Mouse (Mus musculus) forebrain, embryonic 11.5 days (tissue): ENCODE measurements at regions not wholly inside any gene's neighbourhood (a gene's known extent, or its start where the extent isn't known, plus 50 kb on each side); places are given as distances from the start of the nearest gene placed in this dataset.
A peak's percentile ranks its signal among the peaks of the same experiment; 100 is the strongest.

ENCODE experiments used
- ATAC-seq: fragments of 200-750 bp; cut with Nextera tagmentation; replicated peaks from 2 replicates; pipeline ENCODE4 v1.8.0; 2017; ENCODE audit warnings: moderate TSS enrichment; ENCODE audit not compliant: low FRiP score
- DNase-seq: peaks from one replicate; pipeline ENCODE4 v3.0.0-alpha.2; 2017; ENCODE audit warnings: low spot score
- H3K27ac ChIP-seq: fragments of 300-500 bp; sonication (generic); 2 replicates; pipeline ENCODE4 v1.5.1; 2014; ENCODE audit warnings: low read depth, low read length
- H3K27me3 ChIP-seq: fragments of 300-500 bp; sonication (generic); 2 replicates; pipeline ENCODE4 v1.6.1; 2014; ENCODE audit warnings: mild to moderate bottlenecking, low read length, mixed read lengths; ENCODE audit not compliant: control insufficient read depth, insufficient read depth
- H3K36me3 ChIP-seq: fragments of 300-500 bp; sonication (generic); 2 replicates; pipeline ENCODE4 v1.6.1; 2014; ENCODE audit warnings: mild to moderate bottlenecking, low read length, moderate library complexity, mixed read lengths; ENCODE audit not compliant: control insufficient read depth, insufficient read depth
- H3K4me1 ChIP-seq: fragments of 300-500 bp; sonication (generic); replicated peaks from 2 replicates; pipeline ENCODE4 v1.6.1; 2014; ENCODE audit warnings: low read length, mixed read lengths; ENCODE audit not compliant: control insufficient read depth, insufficient read depth
- H3K4me2 ChIP-seq: fragments of 300-500 bp; sonication (generic); 2 replicates; pipeline ENCODE4 v1.6.1; 2014; ENCODE audit warnings: low read depth, mild to moderate bottlenecking, low read length, moderate library complexity, mixed read lengths; ENCODE audit not compliant: severe bottlenecking
- H3K4me3 ChIP-seq: fragments of 300-500 bp; sonication (generic); 2 replicates; pipeline ENCODE4 v1.5.1; 2014; ENCODE audit warnings: low read depth, low read length
- H3K9ac ChIP-seq: fragments of 300-500 bp; sonication (generic); 2 replicates; pipeline ENCODE4 v1.6.1; 2014; ENCODE audit warnings: low read length
- H3K9me3 ChIP-seq: fragments of 300-500 bp; sonication (generic); 2 replicates; pipeline ENCODE4 v1.6.1; 2016; ENCODE audit warnings: low read length, mixed read lengths; ENCODE audit not compliant: control insufficient read depth
- WGBS: fragments of 180-500 bp; shearing (Covaris S2); extraction: QIAGEN DNeasy Blood & Tissue Kit; methylation state at CpG from one replicate; pipeline ENCODE4 v1.1.7; 2014; 5-methylcytosine and 5-hydroxymethylcytosine counted together

DNA sequence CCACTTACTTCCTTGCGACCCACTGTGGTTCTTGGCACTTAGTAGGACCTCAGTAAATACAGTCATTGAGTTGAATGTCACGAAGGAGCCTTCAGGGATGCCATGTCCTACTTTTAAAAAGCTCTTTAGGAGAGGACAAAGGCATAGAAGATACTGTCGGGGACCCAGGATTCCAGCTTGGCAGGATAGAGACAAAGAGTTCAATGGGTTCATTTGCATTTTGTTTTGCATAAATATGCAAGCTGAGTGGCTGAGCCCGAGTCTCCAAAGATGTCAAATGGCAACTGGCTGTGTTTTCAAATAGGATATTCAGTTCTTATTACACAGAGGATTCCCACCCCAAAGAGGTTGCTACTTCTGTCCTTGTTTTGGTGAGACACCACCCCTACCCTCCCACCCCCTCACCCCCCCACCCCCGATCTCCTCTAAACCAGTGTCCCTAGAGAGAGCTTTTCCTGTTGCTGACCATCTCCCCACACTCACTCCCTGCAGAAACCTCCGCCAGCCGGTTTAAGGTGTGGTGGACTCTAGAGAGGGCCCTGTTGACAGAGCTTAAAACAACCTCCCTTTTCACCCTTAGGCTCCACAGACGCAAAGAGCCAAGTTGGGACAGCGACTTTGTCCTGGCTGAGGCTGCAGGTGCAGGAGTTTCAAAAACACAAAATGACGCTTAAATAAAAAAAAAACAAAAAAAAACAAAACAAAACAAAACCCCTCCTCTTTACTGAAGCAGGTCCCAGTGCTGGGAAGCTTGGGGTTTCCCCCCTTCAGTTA is 57.9 kb downstream of the Sox9 start:
- Histone ChIP-seq H3K4me2 (peak overlapping the region; percentile 40; the same call in 1 of the 2 replicates), H3K9me3 (no peaks in the 10 kb centered on the region), H3K27me3 (no peaks in the 10 kb centered on the region; the same call in 1 of the 2 replicates), H3K9ac (peak overlapping the region; percentile 23; the same call in 1 of the 2 replicates), H3K4me3 (no peak overlapping the region), H3K4me1 (peaks cover 7% of the 10 kb centered on the region; the same call in 1 of the 2 replicates), H3K36me3 (no peaks in the 10 kb centered on the region), H3K27ac (peak overlapping the region; percentile 75)
- ATAC-seq (peak; percentile 69), DNase-seq (no peak)
- WGBS: 10% methylated on average over 10 of the region's 10 CpGs

DNA sequence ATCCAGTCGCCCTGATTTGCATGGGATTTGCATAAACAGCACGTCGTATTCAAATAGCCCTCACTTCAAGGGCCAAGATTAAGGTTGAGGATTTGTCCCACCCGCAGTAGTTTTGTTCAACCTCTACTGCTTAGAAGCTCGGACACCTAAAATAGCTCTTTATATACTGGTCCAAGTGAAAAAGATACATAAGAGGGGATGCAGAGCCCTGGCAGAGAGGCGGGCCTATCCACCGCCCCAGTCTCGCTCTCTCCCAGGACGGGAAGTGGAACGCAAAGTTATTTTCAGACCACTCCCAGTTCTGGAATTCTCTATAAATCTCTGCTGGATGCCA is 58.4 kb downstream of the Sox9 start:
- Histone ChIP-seq H3K9me3 (no peaks in the 10 kb centered on the region), H3K27me3 (no peaks in the 10 kb centered on the region; the same call in 1 of the 2 replicates), H3K27ac (peak overlapping the region; percentile 75), H3K36me3 (no peaks in the 10 kb centered on the region), H3K9ac (no peak overlapping the region; the same call in 1 of the 2 replicates), H3K4me3 (no peak overlapping the region), H3K4me2 (peak overlapping the region; percentile 40; the same call in 1 of the 2 replicates), H3K4me1 (peaks cover 7% of the 10 kb centered on the region; the same call in 1 of the 2 replicates)
- DNase-seq (no peak), ATAC-seq (peak; percentile 66)
- WGBS: 9% methylated on average over 10 of the region's 10 CpGs

DNA sequence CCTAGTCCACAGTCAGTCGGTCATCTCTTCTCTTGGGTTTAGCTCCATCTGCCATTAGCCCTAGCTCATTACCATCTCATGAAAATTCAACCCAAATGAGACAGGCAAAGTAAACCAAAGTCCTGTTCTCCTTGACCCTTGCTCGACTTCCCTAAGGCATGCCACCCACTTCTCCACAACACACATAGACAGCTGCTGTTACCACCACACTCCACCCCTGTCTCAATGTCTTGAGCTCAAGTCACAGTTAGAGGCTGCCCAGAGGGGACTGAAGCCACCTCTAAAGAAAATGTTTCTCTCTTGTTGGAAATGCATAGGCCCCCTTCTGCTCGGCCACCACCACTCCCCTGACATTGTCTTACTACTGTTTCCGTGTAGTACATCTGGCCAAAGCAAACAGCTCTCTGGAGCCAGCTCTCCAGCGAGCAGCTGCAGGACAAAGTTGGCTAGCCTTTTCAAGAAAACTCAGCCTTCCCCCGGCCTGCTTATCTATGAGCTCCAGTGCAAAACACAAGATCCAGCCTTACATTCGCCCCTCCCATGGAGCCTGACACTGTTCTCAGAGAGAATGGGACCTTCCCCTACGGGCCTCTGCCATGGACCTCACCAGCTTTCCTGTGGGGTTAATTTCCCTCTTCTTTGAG is 62.4 kb downstream of the Sox9 start:
- Histone ChIP-seq H3K27ac (no peak overlapping the region), H3K4me1 (peaks cover 7% of the 10 kb centered on the region; the same call in 1 of the 2 replicates), H3K36me3 (no peaks in the 10 kb centered on the region), H3K4me3 (no peak overlapping the region), H3K9ac (no peak overlapping the region), H3K4me2 (no peak overlapping the region), H3K27me3 (no peaks in the 10 kb centered on the region; the same call in 1 of the 2 replicates), H3K9me3 (no peaks in the 10 kb centered on the region)
- ATAC-seq (no peak), DNase-seq (no peak)
- WGBS: 84% methylated on average over 8 of the region's 8 CpGs

DNA sequence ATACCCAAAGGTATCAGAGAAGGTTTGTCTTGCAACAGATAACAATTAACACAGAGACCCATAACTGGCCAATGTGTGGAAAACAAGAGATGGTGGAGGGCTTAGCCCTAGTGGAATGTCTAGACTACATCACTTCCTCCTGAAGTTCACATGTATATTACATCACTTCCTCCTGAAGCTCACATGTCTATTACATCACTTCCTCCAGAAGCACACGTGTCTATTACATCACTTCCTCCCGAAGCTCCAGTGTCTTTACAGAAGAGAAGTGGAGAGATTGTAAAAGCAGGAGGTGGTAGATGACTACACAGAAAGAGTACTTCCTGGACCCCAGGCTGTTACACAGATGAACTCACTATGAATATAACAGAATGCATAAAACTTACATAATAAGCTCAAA is 65.1 kb downstream of the Sox9 start:
- Histone ChIP-seq H3K9me3 (no peaks in the 10 kb centered on the region), H3K36me3 (no peaks in the 10 kb centered on the region), H3K4me2 (no peak overlapping the region), H3K27ac (no peak overlapping the region), H3K27me3 (no peaks in the 10 kb centered on the region), H3K4me1 (no peaks in the 10 kb centered on the region), H3K9ac (no peak overlapping the region), H3K4me3 (no peak overlapping the region)
- ATAC-seq: no peak
- no peak for DNase-seq
- 91% methylated on average over 2 of the region's 2 CpGs for WGBS

DNA sequence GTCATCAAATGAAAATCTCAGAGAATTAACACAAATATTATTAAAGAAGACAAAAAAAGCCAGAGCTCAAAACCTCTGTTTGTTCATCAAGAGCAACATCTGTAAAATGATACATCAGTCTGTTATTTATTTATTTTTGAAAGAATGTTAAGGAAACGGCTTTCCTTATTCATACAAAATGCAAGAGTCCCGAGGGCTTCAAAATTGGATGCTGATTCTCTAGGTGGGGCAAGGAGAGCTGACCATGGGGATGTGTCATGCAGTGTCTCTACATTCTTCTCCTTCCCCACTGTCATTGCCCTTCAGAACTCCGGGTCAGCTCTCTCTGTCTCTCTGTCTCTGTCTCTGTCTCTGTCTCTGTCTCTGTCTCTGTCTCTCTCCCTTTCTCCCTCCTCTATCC is 65.8 kb downstream of the Sox9 start:
- WGBS: 79% methylated on average over 3 of the region's 3 CpGs
- Histone ChIP-seq H3K27me3 (no peaks in the 10 kb centered on the region), H3K27ac (no peak overlapping the region), H3K9me3 (no peaks in the 10 kb centered on the region), H3K4me2 (no peak overlapping the region), H3K9ac (no peak overlapping the region), H3K36me3 (no peaks in the 10 kb centered on the region), H3K4me3 (no peak overlapping the region), H3K4me1 (no peaks in the 10 kb centered on the region)
- DNase-seq: no peak
- ATAC-seq: no peak

DNA sequence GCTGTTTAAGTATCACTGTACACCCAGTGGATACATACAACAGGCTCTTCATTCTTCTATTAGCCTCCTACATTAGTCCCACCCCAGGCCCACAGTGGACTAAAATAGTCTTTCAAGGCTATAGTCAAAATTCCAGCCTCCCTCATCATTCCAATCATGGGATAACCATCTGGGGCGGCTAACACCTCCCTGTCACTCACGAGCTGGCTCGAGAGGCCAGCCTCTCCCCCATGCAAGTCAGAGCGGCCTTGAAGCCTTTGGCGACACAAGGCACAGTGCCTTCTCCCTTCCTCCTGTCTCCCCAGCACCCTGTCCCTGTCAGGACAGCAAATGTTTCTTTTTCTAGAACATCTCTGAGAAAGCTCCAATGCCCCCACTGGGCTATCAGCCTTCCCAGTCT is 68.0 kb downstream of the Sox9 start:
- ATAC-seq (no peak), DNase-seq (no peak)
- Histone ChIP-seq H3K9me3 (no peaks in the 10 kb centered on the region), H3K4me2 (no peak overlapping the region), H3K27ac (no peak overlapping the region), H3K4me3 (no peak overlapping the region), H3K27me3 (no peaks in the 10 kb centered on the region), H3K36me3 (no peaks in the 10 kb centered on the region), H3K4me1 (no peaks in the 10 kb centered on the region), H3K9ac (no peak overlapping the region)
- WGBS: 79% methylated on average over 5 of the region's 5 CpGs

DNA sequence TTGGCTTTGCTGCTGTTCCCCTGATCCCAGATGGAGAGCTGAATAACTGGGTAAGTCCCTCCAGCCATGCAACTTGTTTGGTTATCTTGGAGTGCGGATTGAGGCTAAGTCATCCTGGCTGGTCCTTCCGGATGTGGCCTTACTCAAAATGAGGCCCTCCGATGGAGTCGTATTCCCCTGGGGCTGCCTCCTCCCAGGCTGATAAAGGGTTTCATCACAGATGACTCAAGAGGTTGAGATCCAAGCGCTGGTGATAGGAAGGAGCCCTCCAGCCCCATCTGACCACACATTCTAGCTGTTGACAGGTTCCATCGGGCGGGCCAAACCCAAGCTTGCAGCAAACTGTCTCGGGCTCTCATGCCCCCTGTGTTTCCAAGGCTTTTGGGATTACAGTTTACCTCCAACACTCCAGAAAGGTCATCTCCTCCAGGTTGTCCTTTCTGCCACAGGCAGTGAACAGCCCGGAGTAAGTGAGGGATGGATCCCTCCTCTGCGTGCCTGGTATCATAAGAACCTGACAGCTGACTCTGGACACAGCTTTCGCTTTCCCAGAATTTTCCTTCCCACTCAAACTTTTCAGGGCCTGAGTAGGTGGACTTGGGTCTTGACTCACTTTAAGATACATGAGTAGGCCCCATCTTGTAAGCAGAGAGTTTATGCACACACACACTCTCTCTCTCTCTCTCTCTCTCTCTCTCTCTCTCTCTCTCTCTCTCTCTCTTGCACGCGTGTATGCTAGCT is 68.7 kb downstream of the Sox9 start:
- DNase-seq (no peak), ATAC-seq (no peak)
- Histone ChIP-seq H3K27ac (no peak overlapping the region), H3K27me3 (no peaks in the 10 kb centered on the region), H3K36me3 (no peaks in the 10 kb centered on the region), H3K4me2 (no peak overlapping the region), H3K9ac (no peak overlapping the region), H3K9me3 (no peaks in the 10 kb centered on the region), H3K4me3 (no peak overlapping the region), H3K4me1 (no peaks in the 10 kb centered on the region)
- 90% methylated on average over 13 of the region's 13 CpGs for WGBS

DNA sequence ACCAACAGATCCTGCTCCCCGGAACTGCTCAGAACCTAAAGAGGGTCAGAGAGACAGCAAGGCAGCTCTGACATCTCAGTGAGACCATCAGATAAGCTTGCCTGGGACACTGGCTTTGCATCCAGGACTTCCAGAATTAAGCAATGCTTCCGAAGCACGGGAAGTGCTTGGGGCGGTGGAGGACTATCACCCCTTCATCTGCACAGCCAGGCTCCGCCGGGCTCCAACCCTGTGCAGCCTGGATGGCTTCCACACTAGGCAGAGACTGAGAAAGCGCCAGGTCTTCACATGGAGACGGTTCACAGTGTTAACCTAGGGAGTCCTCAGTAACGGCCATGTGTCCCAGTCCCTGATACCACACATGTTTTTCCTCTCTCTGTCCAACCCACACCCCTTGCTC is 69.3 kb downstream of the Sox9 start:
- Histone ChIP-seq H3K27me3 (no peaks in the 10 kb centered on the region), H3K4me3 (no peak overlapping the region), H3K4me1 (no peaks in the 10 kb centered on the region), H3K9ac (no peak overlapping the region), H3K9me3 (no peaks in the 10 kb centered on the region), H3K27ac (no peak overlapping the region), H3K36me3 (no peaks in the 10 kb centered on the region), H3K4me2 (no peak overlapping the region)
- ATAC-seq (no peak), DNase-seq (no peak)
- WGBS: 80% methylated on average over 9 of the region's 9 CpGs
